Mouse (Mus musculus): ENCODE results near the gene P3h4. TPM values are rescaled to one million over a fixed set of nuclear protein-coding genes. Genes with fewer than 3 reads are reported as not detected.
"Not testable (repeated sequence)": the region's sequence is repeated elsewhere in the genome, so short reads cannot be mapped to it uniquely, and the experiment has no call there.

P3h4 gene
- polyA plus RNA-seq, 1 experiment from 2014 or later = 67.2 TPM

- Histone ChIP-seq H3K4me1 (peaks cover 10% of the 10 kb centered on the region), H3K27ac (no peak overlapping the region), H3K4me3 (replicated peaks) (no peak overlapping the region), H3K9ac (no peak overlapping the region), H3K4me2 (no peak overlapping the region), H3K9me3 (replicated peaks) (no peaks in the 10 kb centered on the region), H3K36me3 (peaks cover 55% of the 10 kb centered on the region), H3K27me3 (no peaks in the 10 kb centered on the region)
- ATAC-seq (replicated peaks; ENCODE audit: low FRiP score) = no peak
- WGBS = 67% methylated on average over 8 of the region's 8 CpGs
Measured at GRCm38 (mm10) chr11:100369822-100370221, 44.8 kb downstream of the P3h4 start.

- ATAC-seq (replicated peaks; ENCODE audit: low FRiP score) = no peak
- Histone ChIP-seq H3K9me3 (replicated peaks) (no peaks in the 10 kb centered on the region), H3K4me3 (replicated peaks) (no peak overlapping the region), H3K27ac (no peak overlapping the region), H3K4me1 (peaks cover 10% of the 10 kb centered on the region), H3K36me3 (peaks cover 51% of the 10 kb centered on the region), H3K4me2 (no peak overlapping the region), H3K27me3 (0 out of 2 replicates have a peak, but pooled peaks cover 1% of the 10 kb centered on the region), H3K9ac (no peak overlapping the region)
- WGBS = 36% methylated on average over 7 of the region's 7 CpGs
Measured at GRCm38 (mm10) chr11:100369145-100369544, 45.5 kb downstream of the P3h4 start.

GRCm38 (mm10) chr11:100362979-100363562, 51.6 kb downstream of the P3h4 start:
- Histone ChIP-seq H3K9me3 (replicated peaks) (no peaks in the 10 kb centered on the region), H3K4me1 (peaks cover 7% of the 10 kb centered on the region), H3K36me3 (no peaks in the 10 kb centered on the region), H3K9ac (no peak overlapping the region), H3K4me2 (no peak overlapping the region), H3K27me3 (peaks cover 35% of the 10 kb centered on the region), H3K27ac (no peak overlapping the region), H3K4me3 (replicated peaks) (no peak overlapping the region)
- peak; percentile 49; the same call in 1 of the 2 replicates for ATAC-seq (replicated peaks; ENCODE audit: low FRiP score)
- 14% methylated on average over 12 of the region's 12 CpGs for WGBS

- Histone ChIP-seq H3K36me3 (no peaks in the 10 kb centered on the region), H3K27me3 (peaks cover 41% of the 10 kb centered on the region), H3K4me1 (peaks cover 7% of the 10 kb centered on the region), H3K4me2 (no peak overlapping the region), H3K4me3 (replicated peaks) (no peak overlapping the region), H3K9ac (no peak overlapping the region), H3K27ac (no peak overlapping the region), H3K9me3 (replicated peaks) (no peaks in the 10 kb centered on the region)
- 11% methylated on average over 8 of the region's 8 CpGs for WGBS
- ATAC-seq (replicated peaks; ENCODE audit: low FRiP score) = peak; percentile 50
Measured at GRCm38 (mm10) chr11:100362209-100362978, 52.2 kb downstream of the P3h4 start.

- Histone ChIP-seq H3K4me1 (peaks cover 12% of the 10 kb centered on the region), H3K27me3 (peaks cover 53% of the 10 kb centered on the region)
- H3K36me3 ChIP-seq; H3K9ac ChIP-seq; H3K4me3 ChIP-seq (replicated peaks); H3K27ac ChIP-seq; ATAC-seq (replicated peaks; ENCODE audit: low FRiP score); H3K4me2 ChIP-seq; H3K9me3 ChIP-seq (replicated peaks): not testable (repeated sequence)
- no CpG with 5 or more reads among the region's 13 CpGs for WGBS
Measured at GRCm38 (mm10) chr11:100361059-100361458, 53.6 kb downstream of the P3h4 start.

- Histone ChIP-seq H3K9me3 (replicated peaks) (no peaks in the 10 kb centered on the region), H3K9ac (no peak overlapping the region), H3K4me3 (replicated peaks) (no peak overlapping the region), H3K4me1 (peaks cover 21% of the 10 kb centered on the region), H3K27me3 (peaks cover 62% of the 10 kb centered on the region), H3K4me2 (no peak overlapping the region), H3K36me3 (no peaks in the 10 kb centered on the region), H3K27ac (no peak overlapping the region)
- 84% methylated on average over 6 of the region's 6 CpGs for WGBS
- no peak for ATAC-seq (replicated peaks; ENCODE audit: low FRiP score)
Measured at GRCm38 (mm10) chr11:100360175-100360574, 54.5 kb downstream of the P3h4 start.

Small RNA genes within 50 kb of the gene (microRNA-seq; reads per million reads assigned to microRNA genes)
- gene Gm27374 = not detected

Other genes with a start within 250 kb of the P3h4 start
- gene Krt9, start 221.6 kb downstream of the P3h4 start, polyA plus RNA-seq (2015; fragmentation: Nextera tagmentation; extraction: Ambion mirVana) = not detected in 2 replicates
- 4.9 and 5.8 TPM in 2 replicates for gene Krt14, start 207.3 kb downstream of the P3h4 start, polyA plus RNA-seq (2015; fragmentation: Nextera tagmentation; extraction: Ambion mirVana)
- 0.55 TPM in 1 of 2 replicates, not detected in the other for gene Krt16, start 165.9 kb downstream of the P3h4 start, polyA plus RNA-seq (2015; fragmentation: Nextera tagmentation; extraction: Ambion mirVana)
- gene Krt17, start 153.8 kb downstream of the P3h4 start, polyA plus RNA-seq (2015; fragmentation: Nextera tagmentation; extraction: Ambion mirVana) = 0.51 and 2.4 TPM in 2 replicates
- not detected in 2 replicates for gene Krt42, start 145.0 kb downstream of the P3h4 start, polyA plus RNA-seq (2015; fragmentation: Nextera tagmentation; extraction: Ambion mirVana)
- gene Eif1, start 95.0 kb downstream of the P3h4 start, polyA plus RNA-seq (2015; fragmentation: Nextera tagmentation; extraction: Ambion mirVana) = 1,620 and 1,743 TPM in 2 replicates
- not detected in 2 replicates for gene Gast, start 80.4 kb downstream of the P3h4 start, polyA plus RNA-seq (2015; fragmentation: Nextera tagmentation; extraction: Ambion mirVana)
- 15.0 and 19.6 TPM in 2 replicates for gene Hap1, start 58.7 kb downstream of the P3h4 start, polyA plus RNA-seq (2015; fragmentation: Nextera tagmentation; extraction: Ambion mirVana)
- 107 and 121 TPM in 2 replicates for gene Jup, start 17.1 kb downstream of the P3h4 start, polyA plus RNA-seq (2015; fragmentation: Nextera tagmentation; extraction: Ambion mirVana)
- gene Fkbp10, start 861 bp upstream of the P3h4 start, polyA plus RNA-seq (2015; fragmentation: Nextera tagmentation; extraction: Ambion mirVana) = 130 and 139 TPM in 2 replicates
- gene Nt5c3b, start 27.0 kb upstream of the P3h4 start, polyA plus RNA-seq (2015; fragmentation: Nextera tagmentation; extraction: Ambion mirVana) = 119 and 121 TPM in 2 replicates
- 0.44 and 0.54 TPM in 2 replicates for gene Klhl10, start 27.1 kb upstream of the P3h4 start, polyA plus RNA-seq (2015; fragmentation: Nextera tagmentation; extraction: Ambion mirVana)
- 8.4 and 10.0 TPM in 2 replicates for gene Klhl11, start 57.9 kb upstream of the P3h4 start, polyA plus RNA-seq (2015; fragmentation: Nextera tagmentation; extraction: Ambion mirVana)
- 151 and 175 TPM in 2 replicates for gene Acly, start 113.2 kb upstream of the P3h4 start, polyA plus RNA-seq (2015; fragmentation: Nextera tagmentation; extraction: Ambion mirVana)
- gene Ttc25, start 130.8 kb upstream of the P3h4 start, polyA plus RNA-seq (2015; fragmentation: Nextera tagmentation; extraction: Ambion mirVana) = 0.99 and 1.1 TPM in 2 replicates
- gene Cnp, start 160.1 kb upstream of the P3h4 start, polyA plus RNA-seq (2015; fragmentation: Nextera tagmentation; extraction: Ambion mirVana) = 25.3 and 29.6 TPM in 2 replicates
- 59.7 and 63.5 TPM in 2 replicates for gene Nkiras2, start 204.4 kb upstream of the P3h4 start, polyA plus RNA-seq (2015; fragmentation: Nextera tagmentation; extraction: Ambion mirVana)
- 238 and 241 TPM in 2 replicates for gene Dnajc7, start 205.3 kb upstream of the P3h4 start, polyA plus RNA-seq (2015; fragmentation: Nextera tagmentation; extraction: Ambion mirVana)